8 mouse cellular contexts compared by ENCODE assay signal in genomic region chr19:27429745-27430251, GRCm38 (mm10). TPM values are rescaled to one million over a fixed set of nuclear protein-coding genes. Genes with fewer than 3 reads are reported as not detected.
DNase-seq lines count a peak whose midpoint lies in the region; ATAC-seq lines count a peak whose summit lies in the region.

Gene Pum3 (minus strand): TSS chr19:27429825.

- intact Hi-C loops in gastrocnemius, postnatal 14 days (cut with DNase I; ENCODE audit: low total_unique reads): loop anchor here (5.0 to 10.0 kb wide), 2 partner anchors 585 to 697 kb away; partner anchors contain the start of gene Rfx3
- intact Hi-C loops in left cerebral cortex, postnatal 10 days (cut with DNase I): loop anchor here (5.0 to 10.0 kb wide), 3 partner anchors 455 to 692 kb away; no protein-coding TSS in a partner anchor

- peak; percentile 98 to 99 for DNase-seq in adrenal gland, adult (ENCODE audit: inconsistent age in 2 of 2, low spot score in 1 of 2)
- peak; percentile 98 for DNase-seq in embryo, embryonic 10.5 days (ENCODE audit: low spot score)
- DNase-seq in gastrocnemius, postnatal 14 days: peak; percentile 95
- peak; percentile 98 to 99 for DNase-seq in left cerebral cortex, postnatal 10 days (ENCODE audit: extremely low spot score in 1 of 2, low spot score in 2 of 2)
- DNase-seq in right cerebral cortex, postnatal 25 days: peak; percentile 98
- peak; percentile 95 to 96 for DNase-seq in urinary bladder, postnatal 4 days (ENCODE audit: low spot score in 2 of 2)

- peak; percentile 98 for ATAC-seq in inflammation-experienced regulatory T-cells, adult 6 months
- peak; percentile 96 for ATAC-seq in megakaryocyte-erythroid progenitor cell, adult 5-6 weeks (replicated peaks; ENCODE audit: low FRiP score, low TSS enrichment, poor library complexity, severe bottlenecking)

RNA-seq across cellular contexts. Expression of gene Pum3, which starts in this region (rescaled TPM):
- total RNA-seq in gastrocnemius, postnatal 14 days (2021): 10 to 100 TPM; 26.7 to 38.2 TPM
- polyA plus RNA-seq in inflammation-experienced regulatory T-cells, adult 6 months (2017; shearing (Covaris generic)): 100 to 1,000 TPM in 2 of 3 experiments, 10 to 100 TPM in 1; 99.3 to 112 (median 103) TPM
- 10 to 100 TPM; 90.9 to 96.2 TPM for total RNA-seq in left cerebral cortex, postnatal 10 days (2021)
- 141 and 228 TPM in 2 replicates for total RNA-seq in megakaryocyte-erythroid progenitor cell, adult 5-6 weeks (2014; fragmentation: Nextera tagmentation)
- 175 and 180 TPM in 2 replicates for total RNA-seq in megakaryocyte-erythroid progenitor cell, adult 5-6 weeks (2017)

Comparison
In these comparisons a context has a peak if more than half of its experiments do, and no peak if none do; other contexts are left out.
1. Peak in every context shown above with its lines: DNase-seq and ATAC-seq.